Mouse (Mus musculus): Measurements from ENCODE around the gene Paqr5.

GRCm38 (mm10) chr9:61971045-61971444 lies 55.6 kb downstream of the Paqr5 start:
- TF ChIP-seq POLR2A (IDR thresholded peaks at IDR 0.05; ENCODE audit: borderline replicate concordance, extremely low read depth, insufficient read depth, insufficient read length, poor library complexity, severe bottlenecking) (no peak), CTCF (IDR thresholded peaks at IDR 0.05; ENCODE audit: borderline replicate concordance, extremely low read depth, insufficient read depth, insufficient read length) (no peak)
